Mouse (Mus musculus): ENCODE measurements at regions not wholly inside any gene's neighbourhood (a gene's known extent, or its start where the extent isn't known, plus 50 kb on each side); places are given as distances from the start of the nearest gene placed in this dataset.

- TF ChIP-seq POLR2A (IDR thresholded peaks at IDR 0.05; ENCODE audit: borderline replicate concordance, extremely low read depth, insufficient read depth, insufficient read length, poor library complexity, severe bottlenecking): no peak
- TF ChIP-seq CTCF (IDR thresholded peaks at IDR 0.05; ENCODE audit: borderline replicate concordance, extremely low read depth, insufficient read depth, insufficient read length): no peak
Measured at GRCm38 (mm10) chrX:11541011-11541410, 213.4 kb downstream of the H2al1j start.
